Mouse (Mus musculus) erythroid progenitor cell, adult 5-6 weeks (primary cell): Measurements from ENCODE around the gene Fbln1. TPM values are rescaled to one million over a fixed set of nuclear protein-coding genes. Genes with fewer than 3 reads are reported as not detected.

Source experiments
- ATAC-seq: replicated peaks from 2 replicates; pipeline ENCODE4 v1.8.0; 2016; ENCODE audit warnings: moderate number of reproducible peaks, mild to moderate bottlenecking, moderate TSS enrichment, inconsistent platforms; ENCODE audit not compliant: poor library complexity, low FRiP score, severe bottlenecking
- total RNA-seq, 2 experiments: library from RNA; stranded (forward) in 1 of 2; stranded (reverse) in 1 of 2; fragments of 150-400 nt in 1 of 2; fragments of 186-747, 209-891 nt in 1 of 2; gene quantifications; 2 replicates each; pipeline versions ENCODE4 v1.2.3 to v1.2.4; 2015 to 2017; ENCODE audit warnings: low replicate concordance in 2 of 2

Fbln1 gene
- total RNA-seq, 2 experiments from 2014 or later, result not detected

- ATAC-seq, result no peak
Measured at GRCm38 (mm10) chr15:85202787-85203186, 3.0 kb upstream of the Fbln1 start.

GRCm38 (mm10) chr15:85204383-85204782 is 1.4 kb upstream of the Fbln1 start:
- no peak for ATAC-seq

GRCm38 (mm10) chr15:85206703-85207075 is 940 bp downstream of the Fbln1 start:
- ATAC-seq, result no peak

GRCm38 (mm10) chr15:85207081-85207480 is 1.3 kb downstream of the Fbln1 start:
- ATAC-seq, result no peak

GRCm38 (mm10) chr15:85207763-85208162 is 2.0 kb downstream of the Fbln1 start:
- ATAC-seq, result no peak

GRCm38 (mm10) chr15:85208332-85208731 is 2.6 kb downstream of the Fbln1 start:
- ATAC-seq, result no peak

- ATAC-seq, result no peak
Measured at GRCm38 (mm10) chr15:85209341-85209740, 3.6 kb downstream of the Fbln1 start.

- ATAC-seq, result no peak
Measured at GRCm38 (mm10) chr15:85210686-85211085, 4.9 kb downstream of the Fbln1 start.

GRCm38 (mm10) chr15:85211101-85211760 is 5.5 kb downstream of the Fbln1 start:
- no peak for ATAC-seq

- no peak for ATAC-seq
Measured at GRCm38 (mm10) chr15:85216069-85216813, 10.5 kb downstream of the Fbln1 start.

GRCm38 (mm10) chr15:85218617-85219265 is 13.0 kb downstream of the Fbln1 start:
- no peak for ATAC-seq

GRCm38 (mm10) chr15:85220371-85220770 is 14.6 kb downstream of the Fbln1 start:
- no peak for ATAC-seq

- ATAC-seq, result no peak
Measured at GRCm38 (mm10) chr15:85221115-85221854, 15.5 kb downstream of the Fbln1 start.

- no peak for ATAC-seq
Measured at GRCm38 (mm10) chr15:85225693-85226092, 19.9 kb downstream of the Fbln1 start.

- no peak for ATAC-seq
Measured at GRCm38 (mm10) chr15:85226841-85227240, 21.1 kb downstream of the Fbln1 start.

GRCm38 (mm10) chr15:85228568-85228967 is 22.8 kb downstream of the Fbln1 start:
- ATAC-seq, result no peak

GRCm38 (mm10) chr15:85229960-85230535 is 24.3 kb downstream of the Fbln1 start:
- no peak for ATAC-seq

- ATAC-seq, result no peak
Measured at GRCm38 (mm10) chr15:85230613-85231012, 24.9 kb downstream of the Fbln1 start.

GRCm38 (mm10) chr15:85231443-85232255 is 25.9 kb downstream of the Fbln1 start:
- ATAC-seq, result no peak
